Mouse (Mus musculus) E14TG2a.4 (cell line): ENCODE results near the gene Dclk2.

Experiments
- CTCF ChIP-seq: conservative IDR thresholded peaks from 2 replicates; pipeline ENCODE4 v1.5.1; 2014; ENCODE audit warnings: low read length
- NANOG ChIP-seq: IDR thresholded peaks from 2 replicates; pipeline ENCODE4 v1.6.1; 2014; ENCODE audit warnings: borderline replicate concordance, low read length, mixed read lengths

DNA sequence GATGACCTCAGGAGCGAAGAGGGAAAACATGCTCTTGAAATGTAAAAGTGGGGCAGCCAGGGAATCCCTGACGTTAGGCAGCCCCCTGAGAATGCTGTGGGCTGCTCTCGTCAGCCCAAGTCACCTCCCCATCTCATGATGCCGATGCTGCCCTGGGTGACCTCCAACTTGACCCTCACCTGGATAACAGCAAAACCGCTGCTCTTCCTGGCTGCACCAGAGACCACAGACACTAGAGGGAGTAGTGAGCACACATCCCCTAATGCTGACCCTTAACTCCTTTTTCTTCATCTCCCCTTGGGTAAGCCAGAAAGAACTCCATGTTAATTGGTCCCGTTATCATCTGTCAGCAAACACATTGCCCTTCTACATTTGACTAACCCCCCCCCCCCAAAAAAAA, 123.9 kb downstream of the Dclk2 start:
- TF ChIP-seq CTCF (peak; percentile 81), NANOG (no peak)
